Mouse (Mus musculus): ENCODE data around the gene Cox19.

DNA sequence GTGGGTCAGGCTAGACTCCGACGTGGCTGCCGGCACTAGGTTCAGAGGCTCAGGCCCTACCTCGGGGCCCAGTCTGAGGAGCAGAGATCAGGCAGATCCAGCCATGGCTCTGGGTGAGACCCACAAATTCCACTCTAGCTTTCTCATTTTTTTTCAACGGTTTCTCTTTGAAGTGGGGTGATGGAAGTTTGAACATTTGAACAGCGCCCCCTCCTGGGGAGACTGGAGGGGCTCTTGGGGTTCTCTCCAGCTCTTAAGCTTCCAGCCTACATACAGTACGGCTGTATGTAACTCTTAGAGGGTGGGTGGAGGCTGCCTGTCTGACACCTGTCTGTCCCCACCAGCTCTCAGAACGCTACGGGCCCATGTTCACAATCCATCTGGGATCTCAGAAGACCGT, 2.3 kb upstream of the Cox19 start:
- no peak for TF ChIP-seq POLR2A (IDR thresholded peaks at IDR 0.05; ENCODE audit: borderline replicate concordance, control insufficient read depth, low read depth, low read length)
- TF ChIP-seq CTCF (IDR thresholded peaks at IDR 0.05; ENCODE audit: control insufficient read depth, insufficient read depth, low read length) = peak; percentile 28; the same call in 1 of the 2 replicates
